In the genomic region with DNA sequence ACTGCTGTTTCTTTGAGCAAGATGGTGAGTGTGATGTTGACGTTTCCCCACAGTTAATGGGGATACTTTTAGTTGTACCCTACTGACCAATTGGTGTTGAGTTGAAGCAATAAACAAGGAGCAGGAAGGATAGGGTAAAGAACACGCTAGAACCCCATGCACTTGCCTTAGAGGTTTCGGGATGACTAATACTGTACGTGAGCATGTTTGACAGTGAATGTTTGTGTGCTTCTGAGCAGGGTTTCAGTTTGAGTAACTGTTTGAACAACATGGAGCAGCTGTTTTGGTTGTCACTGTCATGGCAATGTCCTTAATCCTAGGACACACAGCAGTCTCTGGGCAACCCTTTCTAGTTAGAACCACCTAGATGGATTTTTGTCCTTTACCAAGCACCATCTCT, we compare ENCODE assay signal across 1 mouse cellular context.
A peak's percentile ranks its signal among the peaks of the same experiment; 100 is the strongest.
TF ChIP-seq lines count a peak whose summit lies in the region.

No protein-coding gene starts in this region.

TF ChIP-seq in CH12.LX, 34 proteins besides CTCF, POLR2A, EP300 and RAD21:
- peak; percentile 90 for TF ChIP-seq MEF2A (IDR thresholded peaks at IDR 0.05; ENCODE audit: borderline replicate concordance, low read depth, low read length)
- TF ChIP-seq NELFE (IDR thresholded peaks at IDR 0.05; ENCODE audit: low read depth, low read length): no peak
- peak; percentile 98 for TF ChIP-seq JUN (IDR thresholded peaks at IDR 0.05; ENCODE audit: insufficient read depth, low read depth, low read length)
- TF ChIP-seq ELF1 (IDR thresholded peaks at IDR 0.05; ENCODE audit: low read depth, low read length): no peak
- peak; percentile 99 for TF ChIP-seq SIN3A (IDR thresholded peaks at IDR 0.05; ENCODE audit: low read length)
- no peak for TF ChIP-seq TBP (conservative IDR thresholded peaks at IDR 0.05; ENCODE audit: low read depth, low read length)
- TF ChIP-seq BHLHE40 (IDR thresholded peaks at IDR 0.05; ENCODE audit: low read depth, low read length): peak; percentile 98
- TF ChIP-seq CHD1 (IDR thresholded peaks at IDR 0.05; ENCODE audit: low read depth, low read length): no peak
- 0 out of 2 replicates have a peak, but pooled peaks have one; percentile 17 for TF ChIP-seq ZMIZ1 (IDR thresholded peaks at IDR 0.05; ENCODE audit: low read depth, low read length)
- TF ChIP-seq HCFC1 (IDR thresholded peaks at IDR 0.05; ENCODE audit: low read depth, low read length): peak; percentile 47
- 0 out of 2 replicates have a peak, but pooled peaks have one; percentile 60 for TF ChIP-seq MAFK (IDR thresholded peaks at IDR 0.05; ENCODE audit: insufficient replicate concordance, low read length)
- no peak for TF ChIP-seq ZKSCAN1 (IDR thresholded peaks at IDR 0.05; ENCODE audit: borderline replicate concordance, low read depth, low read length)
- TF ChIP-seq MXI1 (IDR thresholded peaks at IDR 0.05; ENCODE audit: low read depth, low read length): peak; percentile 91
- TF ChIP-seq CHD2 (IDR thresholded peaks at IDR 0.05; ENCODE audit: low read length): peak; percentile 75
- TF ChIP-seq MYC (IDR thresholded peaks at IDR 0.05; ENCODE audit: low read depth, low read length): peak; percentile 96
- no peak for TF ChIP-seq KAT2A (IDR thresholded peaks at IDR 0.05; ENCODE audit: insufficient replicate concordance, low read length)
- TF ChIP-seq RCOR1 (conservative IDR thresholded peaks at IDR 0.05; ENCODE audit: low read depth, low read length): peak; percentile 95
- peak; percentile 97 for TF ChIP-seq TCF12 (IDR thresholded peaks at IDR 0.05; ENCODE audit: low read depth, low read length)
- TF ChIP-seq MAX (IDR thresholded peaks at IDR 0.05; ENCODE audit: low read length): peak; percentile 94
- no peak for TF ChIP-seq PAX5 (IDR thresholded peaks at IDR 0.05; ENCODE audit: low read length)
- no peak for TF ChIP-seq USF2 (conservative IDR thresholded peaks at IDR 0.05; ENCODE audit: low read depth, low read length)
- peak; percentile 100 for TF ChIP-seq IRF4 (IDR thresholded peaks at IDR 0.05; ENCODE audit: low read depth, low read length)
- TF ChIP-seq ETS1 (conservative IDR thresholded peaks at IDR 0.05; ENCODE audit: low read depth, low read length): peak; percentile 99
- peak; percentile 99 for TF ChIP-seq JUND (conservative IDR thresholded peaks at IDR 0.05; ENCODE audit: low read depth, low read length)
